Mouse (Mus musculus) urinary bladder, postnatal 36 days (tissue): ENCODE results near the gene Hlcs.

Experiments used
- DNase-seq, 2 experiments: peaks; one replicate each; pipeline ENCODE4 v3.0.0; 2022; ENCODE audit warnings: low spot score in 2 of 2, mixed read lengths in 1 of 2

Hlcs gene

DNA sequence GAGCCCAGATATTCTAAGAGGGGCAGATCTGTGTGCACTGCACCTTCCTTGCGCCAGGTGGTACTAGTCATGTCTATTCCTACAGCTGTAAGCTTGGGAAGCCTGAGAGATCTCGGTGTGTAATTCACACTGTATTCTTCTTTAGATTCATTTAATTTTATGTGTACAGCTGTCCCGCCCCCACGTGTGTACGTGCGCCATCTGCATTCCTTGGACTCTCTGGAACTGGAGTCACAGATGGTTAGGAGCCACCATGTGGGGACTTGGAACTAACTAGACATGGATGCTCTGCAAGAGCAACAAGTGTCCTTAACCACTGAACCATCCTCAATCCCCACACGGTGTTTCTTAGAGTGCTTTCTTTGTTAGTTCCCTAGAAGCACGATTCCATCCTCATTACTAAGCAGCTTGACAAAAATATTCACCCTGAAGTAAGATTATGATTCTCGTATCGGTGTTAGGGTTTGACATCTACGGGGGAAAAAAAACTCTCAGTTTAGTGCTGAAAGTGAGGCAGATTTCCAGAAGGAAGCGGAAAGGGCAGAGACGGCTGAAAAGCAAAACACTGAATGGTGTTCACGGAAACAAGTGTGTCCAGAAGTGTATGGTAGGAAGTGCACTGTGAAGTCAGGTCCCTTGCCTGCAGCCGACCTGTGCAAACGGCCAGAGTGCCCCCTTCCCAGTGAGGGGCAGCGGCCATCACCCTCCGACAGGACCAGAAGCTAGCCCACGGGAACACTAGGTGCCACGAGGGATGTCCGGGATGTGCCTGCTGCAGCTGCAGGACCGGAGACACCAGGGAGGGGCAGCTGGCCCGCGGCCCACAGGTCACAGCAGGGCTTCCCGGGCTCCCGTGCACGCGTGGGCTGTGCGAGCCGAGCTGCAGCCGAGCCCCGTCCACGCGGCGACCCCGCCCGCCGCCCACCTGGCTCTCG lies 24.0 kb downstream of the Hlcs start:
- peak; percentile 15 to 17 for DNase-seq

DNA sequence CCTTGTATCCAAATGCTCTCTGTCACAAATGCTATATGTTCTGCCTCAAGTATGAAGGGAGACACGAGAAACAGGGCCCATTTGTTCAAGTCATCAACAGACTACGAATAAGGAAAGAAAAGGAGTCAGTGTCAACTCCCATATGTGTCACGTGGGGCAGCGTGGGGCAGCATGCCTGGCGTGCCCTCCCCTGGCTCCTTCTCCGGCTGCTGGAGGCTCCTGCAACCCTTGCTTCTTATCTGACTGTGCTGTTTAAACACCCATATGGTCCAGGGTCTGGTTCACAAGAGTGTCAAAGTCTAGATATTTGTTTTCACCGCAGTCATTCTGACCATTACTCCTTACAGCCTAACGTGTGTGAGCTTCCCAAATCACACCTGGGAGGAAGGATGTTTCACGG lies 25.5 kb downstream of the Hlcs start:
- no peak for DNase-seq

DNA sequence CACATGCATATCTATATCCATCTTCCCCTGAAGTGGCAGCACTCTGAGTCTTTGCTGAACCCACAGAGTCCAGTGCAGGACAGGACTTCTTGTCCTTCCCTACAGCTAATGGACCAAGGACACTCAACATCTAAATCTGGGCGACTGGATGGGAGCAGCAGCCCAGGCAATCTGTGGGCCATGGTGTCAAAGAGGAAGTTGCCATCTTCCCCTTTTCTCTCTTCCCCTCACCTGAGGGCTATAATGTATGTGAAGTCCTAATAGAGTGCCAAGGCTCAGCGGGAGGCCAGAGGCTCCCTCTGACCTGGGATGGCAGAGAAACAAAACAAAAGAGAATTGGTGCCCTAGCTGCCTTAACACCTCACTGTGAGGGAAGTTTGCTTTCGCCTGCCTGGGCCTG lies 29.4 kb downstream of the Hlcs start:
- no peak for DNase-seq

DNA sequence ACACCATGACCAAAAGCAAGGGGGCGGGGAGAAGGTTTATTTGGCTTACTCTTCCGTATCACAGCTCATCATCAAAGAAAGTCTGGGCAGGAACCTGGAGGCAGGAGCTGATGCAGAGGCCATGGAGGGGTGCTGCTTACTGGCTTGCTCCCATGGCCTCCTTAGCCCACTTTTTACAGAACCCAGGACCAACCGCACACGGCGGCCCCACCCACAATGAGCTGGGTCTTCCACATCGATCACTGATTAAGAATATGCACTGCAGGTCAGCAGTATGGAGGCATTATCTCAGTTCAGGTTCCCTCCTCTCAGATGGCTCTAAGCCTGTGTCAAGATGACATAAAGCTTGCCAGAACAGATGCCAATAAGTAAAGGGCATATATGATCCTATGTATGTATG lies 42.5 kb downstream of the Hlcs start:
- no peak for DNase-seq

DNA sequence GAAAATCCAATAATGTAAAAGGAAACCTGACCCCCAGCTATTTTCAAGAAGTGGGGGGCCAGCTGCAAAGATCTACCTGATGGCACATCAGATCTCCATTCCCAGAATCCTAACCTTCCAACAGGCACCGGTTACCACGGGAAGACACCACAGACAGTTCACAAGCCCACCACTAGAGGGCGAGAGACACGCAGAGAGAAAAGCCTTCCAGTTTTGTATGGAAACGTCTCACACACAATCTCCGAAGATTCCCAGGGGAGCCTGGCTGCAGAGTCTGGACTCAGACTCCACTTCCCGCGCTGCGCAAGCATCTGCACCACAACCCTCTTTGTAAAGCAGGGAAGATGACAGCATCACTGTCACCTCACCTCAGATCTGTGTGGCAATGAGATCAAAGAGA lies 43.7 kb downstream of the Hlcs start:
- peak; percentile 77 to 87 for DNase-seq

DNA sequence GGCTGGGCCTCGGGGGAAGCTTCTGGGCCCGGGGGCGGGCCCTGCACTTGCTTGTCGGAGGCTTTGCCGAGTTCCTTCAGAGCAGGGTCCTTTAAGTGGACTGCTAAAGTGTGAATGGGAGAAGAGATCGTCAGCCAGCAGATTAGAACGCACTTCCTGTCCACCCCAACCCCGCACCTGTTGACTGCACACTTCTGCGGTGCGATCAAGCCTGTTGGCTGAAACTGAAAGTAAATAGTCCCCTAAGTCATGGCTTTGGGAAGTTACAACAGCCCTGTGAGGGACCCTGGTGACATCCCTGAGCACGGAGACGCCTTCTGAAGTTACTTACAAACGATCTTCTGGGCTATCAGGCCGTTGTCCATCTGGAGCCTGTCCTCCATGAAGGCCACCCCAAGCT lies 45.2 kb downstream of the Hlcs start:
- DNase-seq = no peak

DNA sequence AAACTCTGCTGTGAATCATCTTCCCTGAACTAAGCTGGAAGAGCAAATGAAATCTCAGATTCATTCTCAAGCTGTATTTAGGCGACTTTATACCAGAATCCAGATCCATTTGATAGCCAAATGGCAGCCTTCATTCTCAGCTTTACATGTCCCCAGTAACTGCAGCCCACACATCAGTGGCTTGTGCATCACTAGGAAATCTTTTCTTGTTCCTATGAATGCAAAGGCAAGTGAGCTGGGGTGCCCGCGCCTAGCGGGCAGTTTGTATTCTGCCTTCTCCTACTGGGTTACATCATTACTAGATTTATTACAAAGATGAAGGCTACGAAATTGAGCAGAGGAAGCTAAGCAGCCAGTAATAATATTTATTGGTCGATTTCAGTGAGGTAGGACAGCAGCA lies 48.8 kb downstream of the Hlcs start:
- no peak for DNase-seq

DNA sequence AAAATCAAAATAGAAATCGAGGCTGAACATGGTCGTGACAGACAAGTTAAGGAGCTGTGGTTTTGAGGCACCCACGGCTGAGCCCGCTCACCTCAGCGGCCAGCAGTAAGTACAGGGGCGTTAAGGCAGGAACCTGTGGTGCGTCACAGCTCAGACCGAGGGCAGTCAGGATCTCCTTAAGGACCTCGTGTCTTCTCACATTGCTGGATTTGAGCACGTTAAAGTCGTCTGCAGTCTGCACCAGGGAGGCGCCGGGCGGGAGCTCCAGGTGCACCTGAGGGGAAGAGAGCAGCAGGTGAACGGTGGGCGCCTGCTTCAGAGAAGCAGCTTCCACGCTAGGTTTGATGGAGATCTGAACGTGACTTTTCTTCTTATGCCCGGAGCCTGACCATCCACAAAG lies 50.9 kb downstream of the Hlcs start:
- no peak for DNase-seq

DNA sequence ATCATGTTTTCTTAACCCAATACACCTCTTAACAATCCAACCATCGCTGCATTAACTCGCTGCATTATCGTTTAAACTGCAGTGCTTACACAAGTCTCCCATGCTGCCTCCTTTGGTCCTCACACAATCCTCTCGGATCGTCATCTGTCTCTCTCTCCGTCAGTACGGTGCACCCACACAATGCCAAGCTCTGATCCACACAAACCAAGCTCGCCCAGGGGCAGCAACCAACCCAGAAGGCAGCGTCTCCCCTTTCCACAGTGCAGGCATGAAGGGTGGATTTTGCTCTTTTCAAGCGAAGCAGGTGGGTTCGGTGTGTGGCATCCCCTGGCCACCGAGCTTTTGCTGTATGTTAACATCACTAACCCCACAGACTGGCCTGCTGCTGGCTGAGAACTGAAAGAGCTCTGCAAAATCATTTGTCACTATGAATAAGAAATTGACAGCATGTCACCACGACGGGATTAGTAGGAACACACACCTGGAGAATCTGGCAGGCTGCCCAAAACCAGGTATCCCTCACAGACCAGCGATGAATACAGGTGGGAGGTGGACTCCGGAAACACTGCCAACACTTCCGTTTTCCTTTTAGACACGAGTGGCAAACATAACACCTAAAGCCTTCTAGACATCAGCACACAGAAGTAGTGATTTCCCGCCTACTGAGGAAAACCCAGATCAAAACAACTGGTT lies 52.3 kb downstream of the Hlcs start:
- no peak for DNase-seq

DNA sequence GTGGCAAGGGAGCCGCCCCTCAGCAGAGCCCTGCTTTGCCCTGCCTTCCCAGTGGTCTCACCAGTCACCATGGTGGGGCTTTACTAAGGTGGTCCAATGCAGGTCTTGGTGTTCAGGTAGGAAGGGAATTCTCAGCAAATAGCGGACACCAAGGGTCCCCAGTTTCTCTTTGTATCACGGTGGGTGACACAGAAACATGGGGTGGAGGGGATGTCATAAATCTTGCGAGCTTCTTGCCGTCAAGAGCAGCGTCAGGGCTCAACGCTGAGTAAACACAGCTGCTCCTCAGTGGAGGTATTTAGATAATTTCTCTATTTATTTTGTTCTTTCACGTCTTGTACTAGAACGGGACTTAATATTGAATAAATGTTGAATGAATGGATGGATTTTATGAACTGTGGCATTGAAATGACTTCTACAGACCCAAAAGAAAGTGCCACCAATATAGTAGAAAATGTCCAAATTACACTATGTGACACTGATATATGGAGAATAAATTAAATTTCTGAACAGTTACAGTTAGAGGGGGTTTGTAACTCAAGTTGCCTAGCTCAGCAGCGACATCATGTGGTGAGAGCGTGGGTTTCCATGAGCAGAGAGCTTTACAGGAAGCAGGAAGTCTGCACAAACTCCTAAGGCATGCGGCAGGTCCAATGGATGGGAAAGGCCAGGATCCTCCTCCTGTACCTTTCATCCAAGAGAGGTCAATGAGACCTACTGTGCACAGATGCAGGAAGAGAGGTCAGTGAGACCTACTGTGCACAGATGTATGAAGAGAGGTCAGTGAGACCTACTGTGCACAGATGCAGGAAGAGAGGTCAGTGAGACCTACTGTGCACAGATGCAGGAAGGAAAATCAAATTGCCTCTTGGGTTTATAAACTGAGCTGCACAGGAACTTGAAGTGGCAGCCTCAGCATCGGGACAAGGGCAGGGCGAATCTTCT lies 54.7 kb downstream of the Hlcs start:
- DNase-seq = peak; percentile 67 to 76

DNA sequence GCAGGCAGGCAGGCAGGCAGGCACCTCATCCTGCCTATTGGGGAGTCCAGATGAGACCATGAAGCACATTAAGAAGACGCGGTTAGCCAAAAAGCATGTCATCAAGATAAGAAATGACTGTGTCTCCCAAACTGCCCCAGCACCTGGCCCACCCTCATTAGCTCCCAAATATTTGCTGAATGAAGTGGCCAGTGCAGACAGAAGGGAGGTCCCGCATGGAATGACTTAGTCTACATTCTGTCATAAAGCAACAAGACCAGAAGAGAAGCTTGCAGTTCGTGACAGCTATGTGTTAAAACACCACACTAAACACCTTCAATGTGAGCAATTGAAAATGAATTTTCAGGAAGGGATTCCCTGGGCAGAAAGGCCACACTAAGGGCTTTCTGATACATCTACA lies 57.8 kb downstream of the Hlcs start:
- no peak for DNase-seq

DNA sequence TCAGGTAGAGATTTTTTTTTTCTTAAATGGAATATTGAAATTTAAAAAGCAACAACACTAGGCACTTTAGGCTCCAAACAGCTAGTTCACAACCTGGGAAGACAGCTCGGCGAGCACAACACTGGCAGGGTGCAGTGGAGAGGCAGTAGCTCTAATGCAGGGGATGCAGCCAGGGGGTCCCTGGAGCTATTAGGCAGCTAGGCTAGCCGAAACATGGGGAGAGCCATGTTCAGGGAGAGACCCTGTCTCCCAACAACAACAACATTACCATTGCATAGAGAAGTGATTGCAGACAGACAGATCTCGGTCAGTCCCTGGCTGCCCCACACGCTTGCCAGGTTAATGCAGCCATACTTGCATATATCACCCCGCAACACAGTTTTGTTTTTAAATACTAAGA lies 58.3 kb downstream of the Hlcs start:
- DNase-seq = no peak

DNA sequence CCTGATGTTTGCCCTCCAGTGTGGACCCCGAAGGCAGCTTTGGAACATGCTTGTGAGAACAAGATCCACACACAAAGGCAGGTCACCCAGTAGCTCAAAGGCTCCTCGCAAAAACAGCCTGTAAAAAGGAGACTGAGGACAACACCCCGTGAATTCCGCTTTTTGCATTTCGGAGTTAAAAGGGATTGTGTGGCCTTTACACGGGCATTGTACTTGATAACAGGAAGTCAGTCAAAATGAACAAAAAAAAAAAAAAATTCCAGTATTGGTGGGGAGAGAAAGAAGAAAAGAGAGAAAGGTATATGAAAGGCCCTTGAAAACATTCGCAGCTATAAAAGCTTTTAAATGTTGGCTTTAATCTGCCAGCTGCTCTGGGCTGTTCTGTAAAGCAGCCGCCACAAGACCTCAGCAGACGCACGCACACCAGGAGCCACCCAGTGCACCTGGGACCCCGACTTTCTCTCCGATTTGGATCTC lies 58.9 kb downstream of the Hlcs start:
- DNase-seq = no peak

DNA sequence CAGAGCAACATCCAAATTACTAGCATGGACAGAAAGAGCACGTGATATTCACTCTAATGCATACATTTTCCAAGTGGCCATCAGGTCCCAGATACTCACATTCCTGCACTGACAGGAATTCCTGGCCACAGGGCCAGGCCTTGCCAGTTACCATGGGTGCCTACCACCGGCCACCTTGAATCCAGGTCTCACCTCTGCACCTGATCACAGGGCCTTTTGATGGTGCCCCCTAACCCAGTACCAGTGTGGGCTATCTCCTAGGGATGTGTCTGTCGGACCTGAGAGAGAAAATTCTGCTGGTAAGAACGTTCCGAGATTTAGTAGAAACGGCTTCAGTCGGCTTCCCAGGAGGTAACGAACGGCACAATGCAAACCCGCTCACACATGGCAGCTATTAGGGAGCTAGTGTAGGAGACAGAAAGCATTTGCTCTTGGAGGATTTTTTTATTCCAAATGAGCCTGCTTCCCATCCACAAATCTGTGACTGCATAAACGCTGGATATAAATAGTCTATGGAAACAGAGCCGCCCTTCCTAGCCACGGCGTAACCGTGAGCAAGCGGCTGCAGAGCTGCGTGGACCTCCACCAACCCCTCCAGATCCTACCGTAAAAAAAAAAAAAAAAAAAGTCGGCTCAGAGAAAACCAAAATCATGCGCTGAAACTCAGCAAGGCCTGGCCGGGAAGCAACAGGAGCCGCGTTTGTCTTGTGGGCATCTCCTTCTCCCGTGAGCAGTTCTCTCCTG lies 59.5 kb downstream of the Hlcs start:
- no peak for DNase-seq

DNA sequence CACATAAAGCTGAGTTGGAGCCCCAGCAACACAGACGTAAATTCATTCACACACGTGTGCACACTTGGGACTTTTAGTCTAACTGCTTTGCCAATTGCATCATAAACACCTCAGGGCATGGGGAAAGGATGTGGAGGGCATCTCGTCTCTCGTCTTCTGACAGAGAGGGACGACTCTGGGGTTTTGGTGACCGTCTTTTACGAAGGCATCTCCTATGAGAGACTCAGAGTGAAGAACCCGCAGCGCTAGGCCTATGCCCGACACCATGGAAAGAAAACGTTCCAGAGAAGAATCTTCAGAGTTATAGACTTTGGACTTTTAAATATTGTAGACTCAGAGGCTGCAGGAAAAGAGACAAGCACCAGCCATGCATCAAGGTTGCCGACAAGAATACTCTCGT lies 61.6 kb downstream of the Hlcs start:
- no peak for DNase-seq

DNA sequence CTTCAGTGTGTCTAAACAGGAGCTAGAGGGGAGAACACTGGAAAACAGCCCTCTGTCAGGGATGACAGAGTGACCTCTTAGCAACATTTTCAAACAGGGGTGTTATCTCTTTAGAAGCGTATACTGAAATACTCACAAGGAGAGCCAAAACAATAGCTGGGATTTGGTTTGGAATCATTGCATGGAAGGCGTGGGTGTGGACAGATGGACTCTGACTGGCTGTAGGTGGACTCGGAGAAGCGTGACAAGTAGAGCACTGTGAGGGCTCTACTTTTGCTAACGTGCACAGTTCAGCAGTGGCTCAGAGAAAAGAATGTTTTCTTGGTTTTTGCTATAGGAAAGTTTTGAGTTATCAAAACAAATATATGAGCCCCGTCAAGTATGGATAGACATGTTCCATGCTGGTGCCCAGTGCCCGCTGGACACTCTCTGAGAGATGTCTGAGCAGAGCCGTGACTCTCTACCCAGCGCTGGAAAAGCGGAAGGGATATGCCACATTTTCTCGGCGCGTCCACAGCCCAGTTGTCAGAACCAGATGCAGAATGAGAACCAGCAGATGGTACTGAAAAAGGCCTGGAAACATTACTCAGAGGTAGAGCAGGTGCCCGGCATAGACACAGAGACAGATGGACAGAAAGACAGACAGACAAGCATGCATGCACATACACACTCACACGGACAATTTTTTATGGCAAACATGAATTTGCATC lies 62.6 kb downstream of the Hlcs start:
- DNase-seq = no peak

DNA sequence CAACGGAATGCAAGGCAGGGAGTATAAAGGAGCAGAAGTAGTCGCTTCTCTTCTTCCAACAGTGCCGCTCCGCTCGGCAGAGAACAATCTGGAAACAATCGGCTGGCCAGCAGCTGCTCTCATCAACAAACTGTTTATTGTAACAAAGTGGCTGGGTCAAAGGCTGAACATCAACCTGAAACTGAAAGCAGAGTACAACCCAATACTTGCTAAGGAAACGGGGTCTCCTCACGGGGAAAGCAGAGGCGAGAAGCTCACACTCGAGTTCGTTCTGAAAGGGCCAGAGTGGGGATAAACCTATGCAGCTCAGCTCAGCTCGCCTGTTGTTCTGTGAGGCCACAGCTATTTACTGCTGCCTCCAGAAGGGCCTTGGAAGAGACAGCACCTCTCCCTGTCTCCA lies 63.2 kb downstream of the Hlcs start:
- no peak for DNase-seq

DNA sequence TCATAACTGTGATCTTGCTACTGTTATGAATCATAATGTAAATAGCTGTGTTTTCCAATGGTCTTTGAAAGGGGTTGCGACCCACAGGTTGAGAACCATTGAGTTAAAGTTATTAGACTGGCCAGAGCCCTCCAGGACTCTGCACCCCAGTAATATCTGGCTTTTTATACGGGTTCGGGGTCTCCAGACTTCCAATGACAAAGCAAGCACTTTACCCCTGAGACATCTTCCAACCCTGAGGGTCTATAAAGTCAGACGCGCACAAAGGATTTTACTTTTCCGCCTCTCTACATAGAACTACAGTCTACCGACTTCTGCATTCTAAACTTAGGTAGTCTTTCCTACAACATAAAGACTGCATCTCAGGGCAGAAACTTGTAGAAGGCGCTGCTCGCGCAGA lies 63.7 kb downstream of the Hlcs start:
- no peak for DNase-seq

DNA sequence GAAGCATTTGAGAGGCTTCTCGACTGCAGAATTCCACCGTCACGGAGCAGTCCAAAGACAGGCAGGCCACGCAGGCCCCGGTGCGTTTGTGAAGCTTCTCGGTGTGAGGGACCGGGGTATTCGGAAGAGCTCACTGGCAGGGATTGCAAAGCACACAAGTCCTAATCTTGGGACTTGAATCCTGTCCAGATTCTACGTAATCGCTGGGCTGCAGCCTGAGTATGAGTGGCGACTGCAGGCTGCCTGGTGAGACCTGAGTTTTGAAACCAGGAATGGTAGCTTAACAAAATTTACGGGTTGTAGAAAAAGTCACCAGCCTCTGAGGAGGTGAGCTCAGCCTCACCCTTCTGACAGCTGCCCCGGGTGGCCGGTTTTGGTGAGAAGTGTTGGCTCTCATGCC lies 64.7 kb downstream of the Hlcs start:
- DNase-seq = no peak

DNA sequence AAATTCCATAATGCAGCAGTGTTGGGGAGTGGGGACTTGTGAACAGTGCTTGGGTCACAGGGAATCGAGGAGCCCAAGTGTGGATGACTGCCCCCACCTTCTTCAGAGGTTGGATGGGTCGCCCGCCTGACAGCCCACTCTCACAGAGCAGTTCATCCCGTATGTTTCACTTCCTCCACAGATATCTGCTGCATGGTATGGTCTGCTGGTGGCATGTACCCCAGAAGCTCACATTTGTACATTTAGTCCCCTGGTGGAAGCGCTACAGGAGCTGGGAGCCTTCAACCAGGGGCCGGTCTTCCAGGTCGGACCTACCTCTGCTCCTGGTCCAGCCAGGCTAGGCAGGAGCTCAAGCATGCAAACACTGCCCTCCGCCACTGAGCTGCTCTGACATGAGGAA lies 66.4 kb downstream of the Hlcs start:
- DNase-seq = no peak
